Mouse (Mus musculus) layer of hippocampus, postnatal 14 days (tissue): ENCODE results near the gene Itpripl1. TPM values are rescaled to one million over a fixed set of nuclear protein-coding genes. Genes with fewer than 3 reads are reported as not detected.
"Not testable (repeated sequence)": the region's sequence is repeated elsewhere in the genome, so short reads cannot be mapped to it uniquely, and the experiment has no call there.

ENCODE experiments used
- DNase-seq, 2 experiments: peaks; one replicate each; pipeline ENCODE4 v3.0.0; 2021 to 2022; ENCODE audit warnings: low spot score in 2 of 2, mixed read lengths in 1 of 2
- total RNA-seq, 2 experiments: library from RNA; stranded (reverse); gene quantifications; 2 replicates each; pipeline ENCODE4 v1.2.3; 2021

Itpripl1 gene
- total RNA-seq, 2 experiments from 2014 or later: 3.3 to 7.1 TPM

DNA sequence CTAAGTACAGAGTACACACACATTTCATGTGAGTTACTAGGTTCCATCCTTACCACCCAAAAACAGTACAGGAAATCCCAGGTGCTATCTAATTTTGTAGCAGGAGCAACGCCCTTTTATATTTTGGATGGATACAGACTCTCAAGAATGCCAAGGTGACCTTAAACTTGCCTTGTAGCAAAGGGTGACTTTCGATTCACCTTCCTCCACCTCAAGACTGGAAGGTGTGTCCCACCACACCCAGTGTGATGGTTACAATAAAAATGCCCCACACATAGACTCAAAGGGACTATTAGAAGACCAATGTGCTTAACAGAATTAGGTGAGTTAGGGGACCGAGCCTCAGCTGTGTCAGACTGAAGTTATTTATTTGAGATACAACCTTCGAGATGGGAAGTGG lies 34.3 kb downstream of the Itpripl1 start:
- no peak for DNase-seq

DNA sequence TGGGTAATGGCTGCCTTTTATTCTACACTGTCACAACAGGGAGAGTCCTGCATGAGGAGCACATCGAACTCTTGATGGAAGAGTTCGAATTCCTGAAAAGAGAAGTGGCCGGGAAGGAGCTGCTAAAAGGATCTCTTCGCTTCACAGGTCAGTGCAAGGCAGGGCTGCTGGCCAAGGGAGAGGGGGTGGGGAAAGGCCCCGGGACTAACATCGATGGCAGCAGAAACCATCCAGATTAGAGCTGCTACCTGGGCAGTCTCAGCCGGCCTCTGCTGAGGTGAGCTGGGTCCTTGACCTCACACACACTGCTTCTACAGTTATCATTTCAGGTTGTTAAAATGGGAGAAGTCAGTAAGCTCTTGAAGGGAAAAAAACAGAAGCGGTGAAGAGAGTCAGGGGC lies 51.2 kb downstream of the Itpripl1 start:
- DNase-seq: no peak

DNA sequence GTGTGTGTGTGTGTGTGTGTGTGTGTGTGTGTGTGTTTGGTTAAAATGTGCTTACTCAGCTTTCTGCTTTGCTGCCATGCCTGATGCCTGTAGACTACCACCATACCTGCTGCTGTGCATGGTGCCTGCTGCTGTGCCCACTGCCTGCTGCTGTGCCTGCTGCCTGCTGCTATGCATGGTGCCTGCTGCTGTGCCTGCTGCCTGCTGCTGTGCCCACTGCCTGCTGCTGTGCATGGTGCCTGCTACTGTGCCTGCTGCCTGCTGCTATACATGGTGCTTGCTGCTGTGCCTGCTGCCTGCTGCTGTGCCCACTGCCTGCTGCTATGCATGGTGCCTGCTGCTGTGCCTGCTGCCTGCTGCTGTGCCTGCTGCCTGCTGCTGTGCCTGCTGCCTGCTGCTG lies 53.1 kb downstream of the Itpripl1 start:
- not testable (repeated sequence) for DNase-seq

Other genes with a start within 250 kb of the Itpripl1 start
- gene Sppl2a, start 210.2 kb downstream of the Itpripl1 start, total RNA-seq: 10 to 100 TPM; 31.6 to 32.7 TPM
- gene Ap4e1, start 134.7 kb downstream of the Itpripl1 start, total RNA-seq: 10 to 100 TPM; 12.1 to 14.3 TPM
- 10 to 100 TPM; 16.3 to 19.1 TPM for gene Blvra, start 72.8 kb downstream of the Itpripl1 start, total RNA-seq
- gene Ncaph, start 9.5 kb downstream of the Itpripl1 start, total RNA-seq: 1 to 10 TPM; 4.5 to 5.6 TPM
- gene 1810024B03Rik, start 64.8 kb upstream of the Itpripl1 start, total RNA-seq: under 1 TPM; 0.74 to 0.97 TPM
- 10 to 100 TPM; 77.5 to 79.7 TPM for gene Snrnp200, start 64.9 kb upstream of the Itpripl1 start, total RNA-seq
- 10 to 100 TPM; 62.2 to 68.6 TPM for gene Ciao1, start 104.4 kb upstream of the Itpripl1 start, total RNA-seq
- 100 to 1,000 TPM in 1 of 2 experiments, 10 to 100 TPM in 1; 96.3 to 101 TPM for gene Tmem127, start 104.5 kb upstream of the Itpripl1 start, total RNA-seq
- 100 to 1,000 TPM; 148 to 149 TPM for gene Stard7, start 126.8 kb upstream of the Itpripl1 start, total RNA-seq
- 1 to 10 TPM; 2.0 to 3.9 TPM for gene Dusp2, start 192.7 kb upstream of the Itpripl1 start, total RNA-seq
- not detected for gene Astl, start 195.2 kb upstream of the Itpripl1 start, total RNA-seq
- gene Adra2b, start 219.8 kb upstream of the Itpripl1 start, total RNA-seq: under 1 TPM; 0.18 to 0.43 TPM